Mouse (Mus musculus) lung, postnatal 14 days (tissue): ENCODE results near the gene Pla2g4e.
A peak's percentile ranks its signal among the peaks of the same experiment; 100 is the strongest.

Source experiments
- DNase-seq: peaks from one replicate; pipeline ENCODE4 v3.0.0; 2021

Gene Pla2g4e

GRCm38 (mm10) chr2:120153586-120154360 lies 91.4 kb downstream of the Pla2g4e start:
- no peak for DNase-seq

- DNase-seq: no peak
These were observed 94.6 kb downstream of the Pla2g4e start for GRCm38 (mm10) chr2:120150571-120150970.

- no peak for DNase-seq
These were observed 95.5 kb downstream of the Pla2g4e start for GRCm38 (mm10) chr2:120149634-120150033.

- no peak for DNase-seq
These were observed 97.1 kb downstream of the Pla2g4e start for GRCm38 (mm10) chr2:120147999-120148398.

- no peak for DNase-seq
These were observed 97.8 kb downstream of the Pla2g4e start for GRCm38 (mm10) chr2:120147364-120147763.

- no peak for DNase-seq
These were observed 98.6 kb downstream of the Pla2g4e start for GRCm38 (mm10) chr2:120146543-120146942.

- no peak for DNase-seq
These were observed 100.7 kb downstream of the Pla2g4e start for GRCm38 (mm10) chr2:120144390-120144789.

- no peak for DNase-seq
These were observed 102.8 kb downstream of the Pla2g4e start for GRCm38 (mm10) chr2:120142336-120142735.

- DNase-seq: no peak
These were observed 103.5 kb downstream of the Pla2g4e start for GRCm38 (mm10) chr2:120141671-120142070.

GRCm38 (mm10) chr2:120140326-120140725 lies 104.8 kb downstream of the Pla2g4e start:
- no peak for DNase-seq

GRCm38 (mm10) chr2:120139091-120139490 lies 106.0 kb downstream of the Pla2g4e start:
- no peak for DNase-seq

GRCm38 (mm10) chr2:120137281-120137680 lies 107.9 kb downstream of the Pla2g4e start:
- DNase-seq: no peak

GRCm38 (mm10) chr2:120134453-120135075 lies 110.6 kb downstream of the Pla2g4e start:
- DNase-seq: no peak

- DNase-seq: no peak
These were observed 113.3 kb downstream of the Pla2g4e start for GRCm38 (mm10) chr2:120131881-120132280.

- no peak for DNase-seq
These were observed 115.8 kb downstream of the Pla2g4e start for GRCm38 (mm10) chr2:120129252-120129908.

- peak; percentile 61 for DNase-seq
These were observed 116.5 kb downstream of the Pla2g4e start for GRCm38 (mm10) chr2:120128611-120129051.

GRCm38 (mm10) chr2:120128011-120128410 lies 117.1 kb downstream of the Pla2g4e start:
- no peak for DNase-seq

GRCm38 (mm10) chr2:120126901-120127300 lies 118.2 kb downstream of the Pla2g4e start:
- no peak for DNase-seq

GRCm38 (mm10) chr2:120126408-120126807 lies 118.7 kb downstream of the Pla2g4e start:
- no peak for DNase-seq

- DNase-seq: no peak
These were observed 119.7 kb downstream of the Pla2g4e start for GRCm38 (mm10) chr2:120125461-120125860.

- no peak for DNase-seq
These were observed 120.2 kb downstream of the Pla2g4e start for GRCm38 (mm10) chr2:120124946-120125345.

- no peak for DNase-seq
These were observed 121.0 kb downstream of the Pla2g4e start for GRCm38 (mm10) chr2:120124096-120124495.

- no peak for DNase-seq
These were observed 122.2 kb downstream of the Pla2g4e start for GRCm38 (mm10) chr2:120122983-120123382.

GRCm38 (mm10) chr2:120117346-120117745 lies 127.8 kb downstream of the Pla2g4e start:
- DNase-seq: no peak
